Mouse (Mus musculus) olfactory bulb, adult 2 months (tissue): Measurements from ENCODE around the gene Pin4.

ENCODE experiments used
- CTCF ChIP-seq: fragments of 200-500 bp; IDR thresholded peaks from 2 replicates; pipeline ENCODE4 v1.5.1; 2012; ENCODE audit warnings: low read depth, mild to moderate bottlenecking, low read length, moderate library complexity; ENCODE audit not compliant: insufficient read depth
- POLR2A ChIP-seq: fragments of 200-500 bp; IDR thresholded peaks from 2 replicates; pipeline ENCODE4 v1.6.1; 2012; ENCODE audit warnings: mild to moderate bottlenecking, low read depth, low read length, moderate library complexity; ENCODE audit not compliant: insufficient read depth

- TF ChIP-seq CTCF (no peak), POLR2A (no peak)
These were observed 47.3 kb downstream of the Pin4 start for GRCm38 (mm10) chrX:102166521-102166920.
